Mouse (Mus musculus): ENCODE results near the gene Clba1. TPM values are rescaled to one million over a fixed set of nuclear protein-coding genes. Genes with fewer than 3 reads are reported as not detected.

Gene Clba1
- polyA plus RNA-seq, 1 experiment from 2014 or later = 24.2 TPM

- no peaks in the 10 kb centered on the region for H3K36me3 ChIP-seq (ENCODE audit: control insufficient read depth, insufficient read depth, low read length)
Observed at GRCm38 (mm10) chr12:112767036-112767890, 41.5 kb upstream of the Clba1 start.

GRCm38 (mm10) chr12:112768166-112768565 is 40.6 kb upstream of the Clba1 start:
- Histone ChIP-seq H3K9ac (ENCODE audit: low read depth, low read length) (no peak overlapping the region), H3K4me1 (ENCODE audit: control insufficient read depth, insufficient read depth, low read depth, low read length) (no peaks in the 10 kb centered on the region), H3K4me2 (ENCODE audit: low read length) (no peak overlapping the region), H3K9me3 (ENCODE audit: control insufficient read depth, low read length) (no peaks in the 10 kb centered on the region), H3K4me3 (ENCODE audit: low read length) (no peak overlapping the region), H3K27ac (ENCODE audit: low read depth, low read length) (no peak overlapping the region), H3K27me3 (replicated peaks; ENCODE audit: control insufficient read depth, insufficient read depth, low read length) (no peaks in the 10 kb centered on the region), H3K36me3 (ENCODE audit: control insufficient read depth, insufficient read depth, low read length) (no peaks in the 10 kb centered on the region)
- no peak for ATAC-seq
- 83% methylated on average over 8 of the region's 8 CpGs for WGBS

More at GRCm38 (mm10) chr12:112767036-112767890, 41.5 kb upstream of the Clba1 start:
- no peaks in the 10 kb centered on the region for H3K9me3 ChIP-seq (ENCODE audit: control insufficient read depth, low read length)
- no peak overlapping the region for H3K27ac ChIP-seq (ENCODE audit: low read depth, low read length)
- no peaks in the 10 kb centered on the region for H3K27me3 ChIP-seq (replicated peaks; ENCODE audit: control insufficient read depth, insufficient read depth, low read length)
- no peak overlapping the region for H3K4me3 ChIP-seq (ENCODE audit: low read length)
- H3K4me2 ChIP-seq (ENCODE audit: low read length) = no peak overlapping the region
- ATAC-seq = no peak
- no peaks in the 10 kb centered on the region for H3K4me1 ChIP-seq (ENCODE audit: control insufficient read depth, insufficient read depth, low read depth, low read length)
- 89% methylated on average over 16 of the region's 16 CpGs for WGBS
- no peak overlapping the region for H3K9ac ChIP-seq (ENCODE audit: low read depth, low read length)

GRCm38 (mm10) chr12:112769031-112769430 is 39.7 kb upstream of the Clba1 start:
- Histone ChIP-seq H3K9ac (ENCODE audit: low read depth, low read length) (no peak overlapping the region), H3K27ac (ENCODE audit: low read depth, low read length) (no peak overlapping the region), H3K27me3 (replicated peaks; ENCODE audit: control insufficient read depth, insufficient read depth, low read length) (no peaks in the 10 kb centered on the region), H3K4me1 (ENCODE audit: control insufficient read depth, insufficient read depth, low read depth, low read length) (no peaks in the 10 kb centered on the region), H3K9me3 (ENCODE audit: control insufficient read depth, low read length) (no peaks in the 10 kb centered on the region), H3K4me2 (ENCODE audit: low read length) (no peak overlapping the region), H3K4me3 (ENCODE audit: low read length) (no peak overlapping the region), H3K36me3 (ENCODE audit: control insufficient read depth, insufficient read depth, low read length) (no peaks in the 10 kb centered on the region)
- no peak for ATAC-seq
- WGBS = 90% methylated on average over 6 of the region's 6 CpGs

- Histone ChIP-seq H3K4me2 (ENCODE audit: low read length) (no peak overlapping the region), H3K36me3 (ENCODE audit: control insufficient read depth, insufficient read depth, low read length) (no peaks in the 10 kb centered on the region), H3K9ac (ENCODE audit: low read depth, low read length) (no peak overlapping the region), H3K27ac (ENCODE audit: low read depth, low read length) (no peak overlapping the region), H3K9me3 (ENCODE audit: control insufficient read depth, low read length) (no peaks in the 10 kb centered on the region), H3K4me3 (ENCODE audit: low read length) (no peak overlapping the region), H3K27me3 (replicated peaks; ENCODE audit: control insufficient read depth, insufficient read depth, low read length) (no peaks in the 10 kb centered on the region), H3K4me1 (ENCODE audit: control insufficient read depth, insufficient read depth, low read depth, low read length) (no peaks in the 10 kb centered on the region)
- 79% methylated on average over 2 of the region's 2 CpGs for WGBS
- ATAC-seq = no peak
Observed at GRCm38 (mm10) chr12:112769751-112770150, 39.0 kb upstream of the Clba1 start.

GRCm38 (mm10) chr12:112770396-112770795 is 38.3 kb upstream of the Clba1 start:
- no peaks in the 10 kb centered on the region for H3K36me3 ChIP-seq (ENCODE audit: control insufficient read depth, insufficient read depth, low read length)
- H3K27ac ChIP-seq (ENCODE audit: low read depth, low read length) = no peak overlapping the region
- WGBS = 70% methylated on average over 4 of the region's 4 CpGs
- no peaks in the 10 kb centered on the region for H3K27me3 ChIP-seq (replicated peaks; ENCODE audit: control insufficient read depth, insufficient read depth, low read length)
- H3K9ac ChIP-seq (ENCODE audit: low read depth, low read length) = no peak overlapping the region
- no peaks in the 10 kb centered on the region for H3K9me3 ChIP-seq (ENCODE audit: control insufficient read depth, low read length)
- H3K4me3 ChIP-seq (ENCODE audit: low read length) = no peak overlapping the region
- H3K4me2 ChIP-seq (ENCODE audit: low read length) = no peak overlapping the region
- H3K4me1 ChIP-seq (ENCODE audit: control insufficient read depth, insufficient read depth, low read depth, low read length) = no peaks in the 10 kb centered on the region
- no peak for ATAC-seq

- Histone ChIP-seq H3K4me3 (ENCODE audit: low read length) (no peak overlapping the region), H3K9me3 (ENCODE audit: control insufficient read depth, low read length) (no peaks in the 10 kb centered on the region), H3K9ac (ENCODE audit: low read depth, low read length) (no peak overlapping the region), H3K36me3 (ENCODE audit: control insufficient read depth, insufficient read depth, low read length) (no peaks in the 10 kb centered on the region), H3K27me3 (replicated peaks; ENCODE audit: control insufficient read depth, insufficient read depth, low read length) (no peaks in the 10 kb centered on the region), H3K4me2 (ENCODE audit: low read length) (no peak overlapping the region), H3K27ac (ENCODE audit: low read depth, low read length) (no peak overlapping the region), H3K4me1 (ENCODE audit: control insufficient read depth, insufficient read depth, low read depth, low read length) (no peaks in the 10 kb centered on the region)
- WGBS = 91% methylated on average over 14 of the region's 14 CpGs
- ATAC-seq = no peak
Observed at GRCm38 (mm10) chr12:112772306-112772705, 36.4 kb upstream of the Clba1 start.

- H3K4me3 ChIP-seq (ENCODE audit: low read length) = no peak overlapping the region
- 47% methylated on average over 9 of the region's 9 CpGs for WGBS
- no peak overlapping the region for H3K27ac ChIP-seq (ENCODE audit: low read depth, low read length)
- no peak overlapping the region for H3K4me2 ChIP-seq (ENCODE audit: low read length)
- no peaks in the 10 kb centered on the region for H3K4me1 ChIP-seq (ENCODE audit: control insufficient read depth, insufficient read depth, low read depth, low read length)
- H3K9ac ChIP-seq (ENCODE audit: low read depth, low read length) = no peak overlapping the region
- no peaks in the 10 kb centered on the region for H3K27me3 ChIP-seq (replicated peaks; ENCODE audit: control insufficient read depth, insufficient read depth, low read length)
- ATAC-seq = no peak
- no peaks in the 10 kb centered on the region for H3K36me3 ChIP-seq (ENCODE audit: control insufficient read depth, insufficient read depth, low read length)
- no peaks in the 10 kb centered on the region for H3K9me3 ChIP-seq (ENCODE audit: control insufficient read depth, low read length)
Observed at GRCm38 (mm10) chr12:112773366-112773765, 35.4 kb upstream of the Clba1 start.

GRCm38 (mm10) chr12:112774026-112774425 is 34.7 kb upstream of the Clba1 start:
- Histone ChIP-seq H3K27me3 (replicated peaks; ENCODE audit: control insufficient read depth, insufficient read depth, low read length) (no peaks in the 10 kb centered on the region), H3K4me2 (ENCODE audit: low read length) (no peak overlapping the region), H3K36me3 (ENCODE audit: control insufficient read depth, insufficient read depth, low read length) (no peaks in the 10 kb centered on the region), H3K9me3 (ENCODE audit: control insufficient read depth, low read length) (no peaks in the 10 kb centered on the region), H3K4me1 (ENCODE audit: control insufficient read depth, insufficient read depth, low read depth, low read length) (no peaks in the 10 kb centered on the region), H3K9ac (ENCODE audit: low read depth, low read length) (no peak overlapping the region), H3K27ac (ENCODE audit: low read depth, low read length) (no peak overlapping the region), H3K4me3 (ENCODE audit: low read length) (no peak overlapping the region)
- no peak for ATAC-seq
- 82% methylated on average over 6 of the region's 6 CpGs for WGBS

GRCm38 (mm10) chr12:112774481-112774880 is 34.3 kb upstream of the Clba1 start:
- no peak for ATAC-seq
- WGBS = 93% methylated on average over 10 of the region's 10 CpGs

More at GRCm38 (mm10) chr12:112774481-112774880, 34.3 kb upstream of the Clba1 start:
- no peaks in the 10 kb centered on the region for H3K4me1 ChIP-seq (ENCODE audit: control insufficient read depth, insufficient read depth, low read depth, low read length)
- H3K4me2 ChIP-seq (ENCODE audit: low read length) = no peak overlapping the region
- no peak overlapping the region for H3K27ac ChIP-seq (ENCODE audit: low read depth, low read length)
- H3K36me3 ChIP-seq (ENCODE audit: control insufficient read depth, insufficient read depth, low read length) = no peaks in the 10 kb centered on the region
- H3K27me3 ChIP-seq (replicated peaks; ENCODE audit: control insufficient read depth, insufficient read depth, low read length) = no peaks in the 10 kb centered on the region
- H3K4me3 ChIP-seq (ENCODE audit: low read length) = no peak overlapping the region
- no peaks in the 10 kb centered on the region for H3K9me3 ChIP-seq (ENCODE audit: control insufficient read depth, low read length)
- no peak overlapping the region for H3K9ac ChIP-seq (ENCODE audit: low read depth, low read length)

All from hindbrain, embryonic 16.5 days (tissue).